Mouse (Mus musculus) heart, postnatal 0 days (tissue): Measurements from ENCODE around the gene Leng1.
"Not testable (repeated sequence)": the region's sequence is repeated elsewhere in the genome, so short reads cannot be mapped to it uniquely, and the experiment has no call there.

Source experiments
- CTCF ChIP-seq: IDR thresholded peaks from 2 replicates; pipeline ENCODE4 v1.5.1; 2016; ENCODE audit warnings: antibody characterized with exemption, control low read depth, low read depth
- EP300 ChIP-seq: IDR thresholded peaks from 2 replicates; pipeline ENCODE4 v1.6.1; 2016; ENCODE audit warnings: antibody characterized with exemption, low read depth

DNA sequence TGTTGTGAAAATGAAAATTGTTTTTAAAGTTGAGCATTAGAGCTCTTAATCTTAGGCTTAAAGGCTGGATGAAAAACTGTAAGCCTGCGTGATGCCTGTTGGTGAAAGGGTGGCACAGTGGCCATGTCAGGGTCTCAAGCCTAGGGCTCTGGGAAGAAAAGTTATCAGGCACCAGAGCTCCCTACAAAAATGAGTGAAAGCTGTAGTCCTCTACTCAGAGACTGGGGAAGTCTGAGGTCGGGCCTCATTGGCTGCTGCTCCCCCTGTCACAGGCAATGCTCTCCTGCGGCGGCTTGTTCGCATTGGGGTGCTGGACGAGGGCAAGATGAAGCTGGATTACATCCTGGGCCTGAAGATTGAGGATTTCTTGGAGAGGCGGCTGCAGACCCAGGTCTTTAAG, 39.8 kb upstream of the Leng1 start:
- not testable (repeated sequence) for TF ChIP-seq CTCF, EP300
